Mouse (Mus musculus): Measurements from ENCODE around the gene Amigo3.
"Not testable (repeated sequence)": the region's sequence is repeated elsewhere in the genome, so short reads cannot be mapped to it uniquely, and the experiment has no call there.

Gene Amigo3

DNA sequence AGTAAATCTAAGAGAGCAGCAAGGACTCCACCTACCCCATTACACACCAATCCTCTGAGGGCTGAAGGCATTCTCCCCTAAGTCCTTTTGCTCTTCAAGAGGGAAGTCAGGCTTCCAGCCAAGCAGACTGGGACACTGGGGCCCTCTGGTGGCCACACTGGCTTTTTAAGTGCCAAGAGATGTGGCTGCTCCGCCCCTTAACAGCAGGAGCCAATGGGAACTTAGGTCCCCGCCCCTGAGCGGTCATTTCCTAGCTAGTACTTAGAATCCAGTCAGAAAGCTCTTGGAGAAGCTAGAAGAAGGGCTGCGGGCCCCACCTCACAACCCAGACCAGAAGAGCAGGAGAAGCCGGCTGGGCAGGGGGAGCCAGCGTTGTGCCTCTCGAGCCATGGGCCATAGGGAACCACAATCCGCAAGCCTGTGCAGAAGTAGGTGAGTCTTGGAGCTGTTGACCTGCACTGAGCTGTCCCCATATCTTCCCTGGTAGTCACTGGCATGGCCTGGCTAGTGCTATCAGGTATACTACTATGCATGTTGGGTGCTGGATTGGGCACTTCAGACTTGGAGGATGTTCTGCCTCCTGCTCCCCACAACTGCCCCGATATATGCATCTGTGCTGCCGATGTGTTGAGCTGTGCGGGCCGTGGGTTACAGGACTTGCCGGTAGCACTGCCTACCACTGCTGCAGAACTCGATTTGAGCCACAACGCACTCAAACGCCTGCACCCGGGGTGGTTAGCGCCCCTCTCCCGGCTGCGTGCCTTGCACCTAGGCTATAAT lies at the start of gene Amigo3:
Amigo3 (plus strand) TSS at position 275 of the 780 bp plus-strand sequence.
- peak; percentile 98 to 99 for DNase-seq

DNA sequence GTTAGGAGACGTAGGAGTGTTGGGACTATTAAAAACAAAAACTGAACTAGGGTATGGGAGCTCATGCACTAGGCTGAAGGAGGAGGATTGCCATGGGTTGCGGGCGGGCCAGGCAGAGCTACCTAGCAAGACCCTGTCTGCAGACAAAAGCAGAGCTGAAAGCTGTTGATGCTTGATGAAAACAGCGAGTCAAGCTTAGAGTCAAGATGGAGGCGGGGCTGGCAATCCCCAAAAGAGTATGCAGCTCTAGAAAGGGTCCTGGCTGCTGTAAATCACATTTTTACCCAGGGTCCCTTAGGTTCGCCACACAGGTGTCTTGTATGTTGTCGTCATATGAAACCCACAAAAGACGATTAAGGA lies 49.4 kb upstream of the Amigo3 start:
- peak; percentile 20 to 41 for DNase-seq

DNA sequence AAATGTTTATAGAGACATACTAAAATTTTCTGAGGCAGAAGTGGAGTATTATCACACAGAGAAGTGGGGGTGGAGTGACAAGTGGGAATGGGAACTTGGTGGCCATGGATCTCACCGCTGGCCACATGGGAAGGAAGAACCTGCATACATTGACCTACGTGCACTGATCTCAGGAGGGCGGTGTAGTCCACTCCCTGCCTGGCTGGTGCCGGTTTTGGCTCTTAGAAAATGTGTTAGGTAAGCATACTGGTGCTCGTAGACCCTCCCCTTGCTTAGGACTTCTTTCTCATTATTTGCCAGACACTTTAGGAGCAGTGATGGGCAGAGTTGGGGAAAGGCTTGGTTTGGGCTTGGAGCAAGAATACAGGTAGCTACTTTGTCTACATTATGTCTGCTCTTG lies 44.9 kb upstream of the Amigo3 start:
- DNase-seq = no peak

DNA sequence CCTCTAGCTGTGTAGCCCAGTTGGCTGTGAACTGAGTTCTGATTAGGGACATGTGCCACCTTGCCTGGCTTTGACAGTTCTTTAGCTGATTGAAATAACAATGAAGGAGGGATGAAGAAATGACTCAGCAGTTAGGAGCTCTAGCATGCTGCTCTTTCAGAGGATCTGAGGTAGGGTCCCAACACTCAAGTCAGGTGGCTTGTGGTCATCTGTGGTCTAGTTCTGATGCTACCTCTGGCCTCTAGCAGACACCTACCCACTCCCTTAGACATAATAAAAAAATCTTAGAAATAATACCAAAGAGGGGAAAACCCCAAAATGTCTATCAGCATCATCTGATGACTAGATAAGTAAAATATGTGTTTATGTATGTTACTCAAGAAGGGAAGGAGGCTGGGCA lies 42.6 kb upstream of the Amigo3 start:
- DNase-seq = no peak

DNA sequence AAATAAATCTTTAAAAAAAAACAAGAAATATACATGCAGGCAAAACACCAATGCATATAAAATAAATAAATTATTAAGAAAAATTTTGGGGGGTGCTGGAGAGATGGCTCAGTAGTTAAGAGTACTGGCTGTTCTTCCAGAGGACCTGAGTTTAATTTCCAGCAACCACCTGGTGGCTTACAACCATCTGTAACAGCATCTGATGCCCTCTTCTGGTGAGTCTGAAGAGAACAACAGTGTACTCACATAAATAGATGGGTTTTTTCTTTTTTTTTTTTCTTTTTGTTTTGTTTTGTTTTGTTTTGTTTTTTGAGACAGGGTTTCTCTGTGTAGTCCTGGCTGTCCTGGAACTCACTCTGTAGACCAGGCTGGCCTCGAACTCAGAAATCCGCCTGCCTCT lies 39.4 kb upstream of the Amigo3 start:
- not testable (repeated sequence) for DNase-seq

DNA sequence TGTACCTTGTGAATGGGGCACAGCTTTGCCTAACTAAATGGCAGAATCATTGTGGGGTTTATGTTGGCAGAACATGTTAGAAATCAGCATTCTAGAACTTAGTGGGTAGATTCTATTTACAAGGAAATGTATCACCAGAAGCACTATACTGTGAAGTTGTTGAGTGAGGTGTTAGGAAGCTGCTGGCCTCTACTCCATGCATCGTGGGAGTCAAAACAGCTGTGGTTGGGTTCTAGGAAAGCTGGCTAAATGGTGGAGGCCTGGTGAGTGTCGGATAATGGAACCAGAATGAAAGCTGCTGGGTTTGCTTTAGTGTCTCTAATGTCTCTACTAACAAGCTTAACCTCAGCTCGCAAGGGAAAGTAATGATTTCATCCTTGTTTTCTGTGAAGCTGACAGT lies 35.8 kb upstream of the Amigo3 start:
- DNase-seq = no peak

DNA sequence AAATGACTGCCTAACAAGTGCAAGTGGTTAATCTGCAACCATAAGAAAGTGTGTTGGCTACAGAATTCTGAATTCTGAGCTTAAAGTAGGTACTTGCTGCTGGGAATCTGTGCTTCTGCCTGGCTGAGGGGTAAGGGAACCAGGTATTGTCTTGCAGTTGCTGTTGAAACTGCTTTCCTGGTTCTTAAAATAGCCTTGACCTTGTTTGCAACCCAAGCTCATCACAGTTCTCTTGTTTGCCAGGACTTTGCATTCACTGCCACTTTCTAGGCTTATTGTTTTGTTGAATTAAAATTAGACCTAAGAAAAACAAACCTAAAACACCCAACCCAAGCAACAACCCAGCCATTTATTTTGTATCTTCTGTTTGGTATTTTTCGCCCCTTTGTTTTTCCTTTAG lies 32.2 kb upstream of the Amigo3 start:
- DNase-seq = no peak

DNA sequence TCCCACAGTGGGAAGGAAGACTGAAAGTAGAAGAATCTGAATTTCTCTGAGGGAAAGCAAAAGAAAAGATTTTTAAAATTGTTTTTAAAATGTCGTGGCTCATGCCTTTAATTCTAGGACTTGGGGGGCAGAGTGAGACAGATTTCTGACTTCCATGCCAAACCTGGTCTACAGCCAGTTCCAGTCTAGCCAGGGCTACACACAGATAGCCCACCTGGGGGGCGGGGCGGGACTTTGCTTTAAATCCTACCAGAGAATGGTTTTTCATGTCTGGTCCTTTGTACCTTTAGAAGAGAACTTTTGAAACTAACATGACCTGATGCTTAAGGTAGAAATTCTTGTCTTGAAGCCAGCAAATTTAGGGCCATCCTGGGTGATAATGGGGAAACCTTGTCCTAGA lies 29.7 kb upstream of the Amigo3 start:
- DNase-seq = no peak

DNA sequence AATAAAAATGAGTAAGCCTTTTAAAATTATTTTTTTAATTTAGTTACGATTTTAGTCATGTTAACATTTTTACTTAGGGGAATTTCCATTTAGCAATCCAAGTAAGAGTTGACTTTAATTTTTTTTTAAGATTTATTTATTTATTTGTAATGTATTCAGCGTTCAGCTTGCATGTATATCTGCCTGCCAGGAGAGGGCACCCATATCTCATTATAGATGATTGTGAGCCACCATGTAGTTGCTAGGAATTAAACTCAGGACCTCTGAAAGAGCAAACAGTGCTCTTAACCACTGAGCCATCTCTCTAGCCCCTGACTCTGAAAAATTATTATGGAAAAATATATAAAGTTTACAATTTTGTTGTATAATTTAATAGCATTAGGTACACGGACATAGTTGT lies 26.4 kb upstream of the Amigo3 start:
- no peak for DNase-seq

DNA sequence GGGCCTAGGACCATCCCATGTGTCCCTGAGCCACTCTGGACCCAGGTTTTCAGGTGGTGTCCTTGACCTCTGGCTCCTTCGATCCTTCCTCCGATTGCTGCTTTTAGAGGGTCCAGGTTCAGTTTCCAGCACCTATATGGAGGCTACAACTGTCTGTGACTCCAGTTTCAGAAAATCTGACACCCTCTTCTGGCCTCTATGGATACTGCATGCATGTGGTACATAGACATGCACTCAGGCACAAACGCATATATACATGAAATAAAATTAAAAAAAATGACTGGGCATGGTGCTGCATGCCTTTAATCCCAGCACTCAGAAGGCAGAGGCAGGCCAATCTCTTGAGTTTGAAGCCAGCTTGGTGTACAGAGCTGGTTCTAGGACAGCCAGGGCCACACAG lies 25.1 kb upstream of the Amigo3 start:
- no peak for DNase-seq

DNA sequence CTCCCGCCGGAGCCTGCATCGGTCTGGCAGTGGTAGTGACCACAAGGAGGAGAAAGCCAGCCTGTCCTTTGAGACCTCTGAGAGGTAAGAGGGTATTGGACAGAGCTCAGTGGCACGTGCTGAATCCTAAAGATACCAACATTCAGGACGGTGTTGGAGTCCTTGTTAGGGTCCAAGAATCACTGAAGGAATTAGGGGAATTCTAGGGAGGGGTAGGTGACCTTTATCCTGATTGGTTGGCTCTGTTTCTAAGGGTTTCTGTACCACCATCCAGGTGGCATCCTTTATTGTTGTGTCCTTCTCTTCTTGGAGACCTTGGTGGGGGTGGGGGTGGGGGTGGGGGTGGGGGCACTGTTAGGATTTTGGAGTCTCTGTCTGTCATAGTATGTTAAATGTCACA lies 20.8 kb upstream of the Amigo3 start:
- DNase-seq = no peak

DNA sequence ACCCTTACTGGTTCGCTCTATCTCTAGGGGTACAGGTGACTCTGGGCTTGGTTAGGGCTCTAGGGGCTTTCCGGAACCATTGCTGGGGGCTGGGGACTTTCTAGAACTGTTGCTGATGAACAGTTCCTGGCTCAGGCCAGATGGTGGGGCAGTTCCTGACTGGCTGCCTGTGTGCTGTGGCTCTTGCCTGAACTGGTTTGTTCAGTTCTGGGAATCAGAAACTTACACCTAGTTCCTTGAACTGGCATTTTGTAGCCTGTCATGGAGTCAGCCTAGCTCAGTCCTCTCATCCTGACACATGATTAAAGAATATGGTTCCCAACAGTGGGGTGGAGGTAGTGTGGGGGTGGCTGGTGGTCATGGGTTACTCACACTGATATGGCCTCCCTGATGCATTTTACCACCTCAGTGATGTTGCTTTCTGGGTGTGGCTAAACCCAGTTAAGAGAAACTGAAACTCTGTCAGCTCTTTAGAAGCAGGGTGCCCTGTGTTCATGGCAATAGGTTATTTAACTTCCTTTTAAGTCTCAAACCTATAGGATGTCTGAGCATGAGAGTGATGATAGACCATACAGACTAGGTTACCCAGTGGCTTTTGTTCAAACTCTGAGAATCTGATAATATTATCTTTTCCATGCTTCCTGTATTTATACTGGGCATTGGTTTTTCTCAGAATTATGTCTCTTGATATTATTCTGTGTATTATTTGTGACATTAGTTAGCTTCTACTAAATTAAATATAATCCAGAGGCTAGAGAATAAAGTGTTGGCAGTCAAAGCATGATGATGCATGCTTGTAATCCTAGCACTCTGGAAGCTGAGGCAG lies 17.4 kb upstream of the Amigo3 start:
- DNase-seq = no peak

DNA sequence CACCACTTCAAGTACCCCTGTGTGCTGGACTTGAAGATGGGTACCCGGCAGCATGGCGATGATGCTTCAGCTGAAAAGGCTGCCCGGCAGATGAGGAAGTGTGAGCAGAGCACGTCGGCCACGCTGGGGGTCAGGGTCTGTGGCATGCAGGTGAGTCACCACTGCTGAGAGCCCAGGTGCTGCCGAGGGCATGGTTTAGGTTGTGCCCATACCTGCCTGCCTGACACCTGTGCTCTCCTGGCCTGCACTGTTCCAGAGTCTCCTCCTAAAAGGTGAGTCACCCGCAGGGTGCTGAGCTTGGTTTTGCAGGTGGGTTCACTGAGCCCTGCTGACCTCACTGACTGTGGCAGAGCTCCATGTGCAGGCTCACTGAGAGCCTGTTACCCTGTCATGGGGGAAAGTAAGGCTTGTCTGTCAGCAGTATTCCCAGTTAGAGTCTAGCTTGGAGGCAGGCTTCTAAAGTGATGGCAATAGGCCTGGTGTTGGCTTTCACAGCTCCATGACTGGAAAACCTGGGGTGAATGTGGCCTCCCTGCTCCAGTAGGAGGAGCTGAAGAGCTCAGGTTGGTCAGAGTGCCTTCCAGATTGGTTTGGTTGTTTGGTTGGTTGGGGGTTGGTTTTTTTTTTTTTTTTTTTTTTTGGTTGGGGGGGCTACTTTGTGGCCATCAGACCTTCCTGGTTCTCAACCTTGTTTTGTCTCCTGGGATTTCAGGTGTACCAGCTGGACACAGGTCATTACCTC lies 8.0 kb upstream of the Amigo3 start:
- DNase-seq = no peak

DNA sequence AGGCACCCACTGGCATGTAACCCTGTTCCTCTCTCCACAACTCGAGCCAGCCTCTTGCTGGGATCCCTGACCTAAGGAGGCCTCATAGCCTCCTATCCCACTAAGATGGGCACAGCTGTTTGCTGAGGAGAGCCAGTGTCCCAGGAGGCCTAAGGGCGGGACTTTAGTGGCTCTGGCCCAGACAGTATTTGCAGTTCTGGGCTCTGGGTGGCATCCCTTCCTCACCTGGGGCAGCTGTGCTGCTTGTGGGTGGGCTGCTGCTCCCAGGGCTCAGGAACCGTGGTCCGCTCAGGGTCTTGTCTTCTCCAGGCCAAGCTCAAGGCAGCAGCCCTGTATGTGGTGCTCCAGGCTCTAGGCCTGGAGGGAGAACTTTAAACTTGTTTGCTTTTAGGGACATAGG lies 6.4 kb upstream of the Amigo3 start:
- DNase-seq = no peak

DNA sequence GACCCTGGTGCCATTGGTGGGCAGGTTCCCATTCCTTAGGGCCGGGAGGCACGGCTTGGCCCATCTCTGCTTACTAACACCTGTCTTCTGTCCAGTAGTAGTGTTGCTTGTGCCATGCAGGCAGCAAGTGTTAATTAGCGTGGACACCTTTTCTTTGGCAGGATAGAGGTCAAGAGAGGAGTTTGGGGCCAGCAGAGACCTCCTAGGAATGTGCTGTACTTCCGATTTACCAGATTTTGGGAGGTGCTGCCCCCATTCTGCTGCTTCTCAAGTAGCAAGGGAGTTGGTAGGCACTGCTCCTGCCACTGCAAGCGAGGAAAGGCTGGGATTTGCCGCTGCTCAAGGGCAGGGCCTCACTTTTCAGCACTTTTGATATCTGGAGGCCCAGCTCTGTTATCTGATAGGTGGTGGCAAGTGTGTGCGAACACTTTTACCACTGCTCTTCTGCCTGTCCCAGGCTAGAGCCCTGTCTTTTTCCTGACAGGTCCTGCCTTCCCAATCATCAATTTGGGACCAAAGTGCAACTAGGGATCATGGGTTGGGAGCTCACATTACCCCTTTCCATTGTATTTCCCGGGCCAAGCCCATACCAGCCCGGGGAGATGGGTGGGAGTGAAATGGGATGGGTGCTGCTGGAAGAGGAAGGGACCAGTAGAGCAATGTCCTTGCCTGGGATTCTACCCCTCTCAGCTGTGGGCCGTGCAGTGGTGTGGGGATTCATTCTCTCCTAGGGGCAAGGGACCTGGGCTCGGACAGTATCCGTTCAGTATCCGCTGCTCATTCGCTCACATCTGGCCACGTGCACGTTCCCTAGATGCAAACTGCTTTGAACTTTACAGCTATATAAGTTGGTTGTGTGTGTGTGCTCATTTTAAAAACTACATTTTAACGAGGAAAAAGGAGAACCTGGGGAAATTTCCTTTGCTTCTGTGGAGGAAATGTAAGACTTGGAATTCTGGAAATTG lies 5.1 kb upstream of the Amigo3 start:
- no peak for DNase-seq

DNA sequence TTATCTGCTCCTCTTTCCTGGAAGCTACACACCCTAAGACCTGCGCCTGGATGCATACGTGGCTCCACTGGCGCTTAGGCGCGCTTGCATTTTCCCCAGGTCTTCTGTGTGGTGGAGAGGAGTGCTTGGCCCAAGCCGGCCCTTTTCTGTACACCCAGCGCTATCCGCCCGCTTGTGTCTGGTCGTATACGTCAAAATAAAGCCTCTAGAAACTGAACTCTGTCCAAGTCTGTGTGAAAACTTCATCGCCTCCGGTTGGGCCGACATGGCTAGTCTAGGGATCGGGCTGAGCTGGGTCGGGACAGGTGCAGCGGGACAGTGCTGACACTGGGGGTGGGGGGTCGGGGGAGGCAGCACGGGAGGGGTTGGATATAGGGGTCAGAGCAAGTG lies 4.4 kb upstream of the Amigo3 start:
- no peak for DNase-seq

DNA sequence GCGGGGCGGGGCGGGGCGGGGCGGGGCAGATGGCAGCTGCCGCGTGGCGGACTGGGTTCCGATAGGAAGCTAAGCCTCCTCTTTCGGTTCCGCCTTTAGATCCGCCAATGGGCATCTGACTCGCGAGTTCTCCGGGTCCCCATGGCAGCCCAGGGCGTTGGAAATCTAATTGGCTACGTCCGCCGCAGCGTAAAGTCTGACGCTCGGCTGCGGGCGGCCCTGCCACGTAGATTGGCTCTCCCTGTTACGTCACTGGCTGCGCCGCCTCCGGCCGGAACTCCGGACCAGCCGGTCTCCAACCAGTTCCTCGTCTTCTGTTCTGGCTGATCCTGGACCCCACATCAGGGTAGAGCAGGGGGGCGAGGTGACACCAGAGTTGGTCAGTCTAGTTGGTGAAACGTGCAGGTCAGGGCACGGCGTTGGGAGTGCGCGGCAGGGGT lies 3.9 kb upstream of the Amigo3 start, which contains the start of gene Gmppb:
Gmppb (plus strand) TSS at position 227 of the 440 bp plus-strand sequence.
- peak; percentile 96 to 98 for DNase-seq

DNA sequence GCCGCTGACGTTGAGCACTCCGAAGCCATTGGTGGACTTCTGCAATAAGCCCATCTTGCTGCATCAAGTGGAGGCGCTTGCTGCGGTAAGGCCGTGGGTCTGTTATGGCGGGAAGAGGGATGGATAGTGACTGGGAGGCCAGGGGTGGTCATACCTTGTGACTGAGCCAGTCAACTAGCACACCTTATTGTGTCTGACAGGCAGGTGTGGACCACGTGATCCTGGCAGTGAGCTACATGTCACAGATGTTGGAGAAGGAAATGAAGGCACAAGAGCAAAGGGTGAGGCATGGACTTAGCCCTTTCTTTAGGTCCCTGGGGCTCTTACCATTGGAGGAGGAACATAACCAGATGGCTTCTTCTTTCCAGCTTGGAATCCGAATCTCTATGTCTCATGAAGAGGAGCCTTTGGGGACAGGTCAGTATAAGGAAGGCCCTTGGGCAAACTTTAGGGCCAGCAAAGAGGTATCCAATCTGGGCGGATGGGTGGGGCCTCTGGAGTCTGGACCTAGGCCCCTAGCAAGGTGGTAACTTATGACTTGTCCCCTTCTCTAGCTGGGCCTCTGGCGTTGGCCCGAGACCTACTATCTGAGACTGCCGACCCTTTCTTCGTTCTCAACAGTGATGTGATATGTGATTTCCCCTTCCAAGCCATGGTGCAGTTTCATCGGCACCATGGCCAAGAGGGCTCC lies 3.3 kb upstream of the Amigo3 start:
- DNase-seq = no peak

DNA sequence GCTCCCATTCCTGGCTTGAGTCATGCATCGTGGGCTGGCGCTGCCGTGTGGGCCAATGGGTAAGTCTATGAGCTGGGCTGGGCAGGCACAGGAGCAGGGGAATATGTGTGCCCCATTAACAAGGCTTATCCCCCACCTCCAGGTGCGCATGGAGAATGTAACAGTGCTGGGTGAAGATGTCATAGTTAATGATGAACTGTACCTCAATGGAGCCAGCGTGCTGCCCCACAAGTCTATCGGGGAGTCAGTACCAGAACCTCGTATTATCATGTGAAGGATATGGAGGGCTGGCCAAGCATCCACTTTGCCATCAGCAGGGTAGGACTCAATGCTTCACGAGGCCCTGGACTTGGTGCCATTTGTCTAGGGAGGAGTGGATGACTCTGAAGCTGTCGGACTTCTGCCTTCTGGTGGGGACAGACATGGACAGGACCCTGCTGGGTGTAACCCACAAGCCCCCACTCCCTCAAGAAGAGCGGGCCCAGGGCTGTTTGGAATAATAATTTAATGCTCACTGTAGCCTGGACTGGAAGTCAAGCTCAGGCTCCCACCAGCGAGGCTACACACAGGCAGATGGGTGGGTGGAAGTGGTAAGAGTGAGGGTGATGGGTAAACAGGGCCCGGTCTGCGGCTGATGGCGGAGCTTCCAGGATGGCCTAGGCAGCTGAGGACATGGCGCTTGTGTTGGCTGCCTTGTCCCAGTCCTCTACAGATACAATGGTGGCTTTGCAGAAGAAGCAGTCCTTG lies 1.6 kb upstream of the Amigo3 start:
- no peak for DNase-seq

DNA sequence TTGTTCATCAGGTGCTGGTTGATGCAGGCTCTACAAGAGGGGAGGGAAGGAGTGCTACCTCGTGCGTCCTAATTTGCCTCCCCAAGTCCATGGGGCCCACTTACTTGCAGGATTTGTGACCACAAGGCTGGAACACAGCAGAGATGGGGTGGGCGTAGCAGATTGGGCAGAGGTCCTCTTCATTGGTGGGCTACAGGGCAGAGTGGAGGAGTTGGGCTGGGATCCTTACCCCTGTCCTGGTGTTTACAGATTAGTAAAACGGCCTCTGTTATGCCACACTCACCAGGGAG lies 1.1 kb upstream of the Amigo3 start:
- no peak for DNase-seq

DNA sequence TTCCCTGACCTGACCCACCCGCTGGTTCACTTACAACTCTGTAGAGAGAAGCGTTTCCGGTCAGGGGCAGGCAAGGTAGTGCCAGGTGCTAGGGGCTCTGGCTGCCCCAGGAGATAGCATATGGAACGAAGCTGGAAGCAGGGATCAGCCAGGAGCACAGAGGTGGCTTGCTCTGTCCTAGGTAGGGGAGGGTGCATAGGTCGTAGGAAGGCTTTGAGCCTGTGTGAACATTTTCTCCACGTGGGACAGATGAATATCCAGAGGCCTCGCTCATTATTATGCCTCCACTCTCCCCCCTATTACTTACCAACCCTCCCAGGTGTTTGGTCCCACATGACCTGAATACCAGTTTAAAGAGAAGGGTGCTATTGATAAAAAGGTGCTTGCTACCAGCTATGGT lies 548 bp upstream of the Amigo3 start:
- no peak for DNase-seq
